Mouse (Mus musculus): ENCODE results near the gene Sel1l3. TPM values are rescaled to one million over a fixed set of nuclear protein-coding genes. Genes with fewer than 3 reads are reported as not detected.

The Sel1l3 gene
- polyA plus RNA-seq, 1 experiment, result 0.02 TPM

DNA sequence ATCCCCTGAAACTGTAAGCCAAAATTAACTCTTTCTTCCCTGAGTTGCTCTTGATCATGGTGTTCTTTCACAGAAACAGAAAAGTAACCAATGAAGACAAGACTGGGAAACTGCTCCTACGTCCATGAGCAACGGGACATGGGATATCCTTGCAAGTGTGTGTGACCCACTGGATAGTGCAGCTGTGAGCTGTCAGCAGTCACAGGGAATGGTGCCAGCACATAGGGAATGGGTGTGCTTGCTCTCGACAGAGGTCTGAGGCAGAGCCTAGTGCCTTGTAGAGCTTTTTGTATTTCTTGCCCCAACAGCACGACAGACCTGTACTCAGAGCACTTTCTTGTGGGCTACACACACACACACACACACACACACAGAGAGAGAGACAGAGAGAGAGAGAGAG is 107.6 kb downstream of the Sel1l3 start:
- H3K4me2 ChIP-seq (ENCODE audit: low read depth), result no peak overlapping the region
- H3ac ChIP-seq (ENCODE audit: control insufficient read depth, insufficient read length), result no peak overlapping the region
- H3K27me3 ChIP-seq (ENCODE audit: control insufficient read depth, insufficient read depth, insufficient read length), result no peaks in the 10 kb centered on the region
- H3K4me3 ChIP-seq, result no peak overlapping the region
- no peaks in the 10 kb centered on the region for H3K79me2 ChIP-seq (ENCODE audit: control insufficient read depth, insufficient read depth)
- no peaks in the 10 kb centered on the region for H3K36me3 ChIP-seq (ENCODE audit: control insufficient read depth, insufficient read depth)
- TF ChIP-seq MAX (IDR thresholded peaks at IDR 0.05; ENCODE audit: low read depth) (no peak), POLR2A (IDR thresholded peaks at IDR 0.05; ENCODE audit: insufficient read length, low read depth) (no peak), MYOG (IDR thresholded peaks at IDR 0.05; ENCODE audit: control insufficient read depth in 1 of 3, insufficient read depth in 1 of 3, insufficient read length in 2 of 3, low read depth in 2 of 3) (no peak), MYOD1 (IDR thresholded peaks at IDR 0.05; ENCODE audit: control insufficient read depth in 1 of 3, insufficient read length in 2 of 3, low read depth in 2 of 3) (no peak), CEBPB (IDR thresholded peaks at IDR 0.05; ENCODE audit: insufficient read depth, poor library complexity, severe bottlenecking) (no peak)

DNA sequence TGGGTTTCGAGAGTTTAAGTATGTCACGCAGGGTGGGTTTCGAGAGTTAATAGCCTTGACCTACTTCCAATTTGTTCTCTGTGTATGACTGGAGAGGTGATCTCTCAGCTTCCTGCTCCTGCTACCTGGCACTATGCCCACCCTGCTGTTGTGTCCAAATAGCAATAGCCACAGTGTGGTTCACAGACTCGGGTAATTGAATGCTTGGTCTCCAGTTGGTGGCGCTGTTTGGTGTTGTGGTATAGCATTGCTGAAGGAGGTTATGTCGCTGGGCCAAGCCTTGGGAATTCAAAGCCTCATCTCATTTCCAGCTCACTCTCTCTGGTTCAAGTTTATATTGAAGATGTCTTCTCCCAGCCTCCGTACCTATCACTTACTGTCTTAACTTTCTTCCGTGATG is 108.0 kb downstream of the Sel1l3 start:
- no peaks in the 10 kb centered on the region for H3K27me3 ChIP-seq (ENCODE audit: control insufficient read depth, insufficient read depth, insufficient read length)
- H3K79me2 ChIP-seq (ENCODE audit: control insufficient read depth, insufficient read depth), result no peaks in the 10 kb centered on the region

DNA sequence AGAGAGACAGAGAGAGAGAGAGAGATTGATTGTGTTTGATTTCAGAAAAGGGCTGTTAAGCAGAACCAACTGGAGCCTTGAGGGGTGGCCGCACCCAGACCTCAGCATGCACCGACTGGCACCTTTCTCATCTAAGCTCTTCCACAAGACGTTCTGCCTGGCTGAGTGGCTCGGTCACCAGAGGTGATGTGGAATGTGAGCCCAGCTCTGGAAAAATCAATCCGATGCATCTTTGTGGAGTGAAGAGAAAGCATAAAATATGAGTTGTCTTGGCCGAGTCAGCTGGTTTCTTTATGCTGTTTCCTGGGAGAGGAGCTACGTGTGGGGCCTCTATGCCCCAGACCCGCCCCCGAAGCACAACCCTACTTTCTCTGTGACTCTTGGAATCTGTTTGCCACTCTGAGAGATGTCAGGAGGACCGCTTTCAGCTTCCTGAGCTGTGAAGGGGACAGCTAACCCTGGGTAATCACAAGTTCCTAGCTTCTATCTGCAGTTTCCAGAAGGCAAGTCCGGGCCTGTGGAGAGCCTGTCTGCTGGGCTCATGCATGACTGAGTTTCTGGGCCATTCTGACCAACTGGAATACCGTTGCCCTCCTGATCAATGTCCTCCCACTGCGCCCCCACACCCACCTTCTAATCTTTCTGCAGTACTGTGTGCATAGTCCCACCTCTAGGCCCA is 109.4 kb downstream of the Sel1l3 start:
- Histone ChIP-seq H3K27me3 (ENCODE audit: control insufficient read depth, insufficient read depth, insufficient read length) (no peaks in the 10 kb centered on the region), H3K4me2 (ENCODE audit: low read depth) (no peak overlapping the region)
- TF ChIP-seq TCF3 (IDR thresholded peaks at IDR 0.05; ENCODE audit: insufficient read length, low read depth) (no peak), CEBPB (IDR thresholded peaks at IDR 0.05; ENCODE audit: insufficient read depth, poor library complexity, severe bottlenecking) (no peak), USF1 (IDR thresholded peaks at IDR 0.05; ENCODE audit: low read depth) (no peak), MYOD1 (IDR thresholded peaks at IDR 0.05; ENCODE audit: control insufficient read depth in 1 of 3, insufficient read length in 2 of 3, low read depth in 2 of 3) (no peak), TCF12 (IDR thresholded peaks at IDR 0.05; ENCODE audit: insufficient read depth, poor library complexity, severe bottlenecking) (no peak), REST (IDR thresholded peaks at IDR 0.05; ENCODE audit: insufficient read depth, insufficient read length) (no peak), POLR2A (IDR thresholded peaks at IDR 0.05; ENCODE audit: insufficient read length, low read depth) (no peak), POLR2AphosphoS2 (IDR thresholded peaks at IDR 0.05; ENCODE audit: insufficient read length, low read depth) (no peak), MAX (IDR thresholded peaks at IDR 0.05; ENCODE audit: low read depth) (no peak), SRF (IDR thresholded peaks at IDR 0.05; ENCODE audit: control insufficient read depth, insufficient read length, low read depth) (no peak), E2F4 (IDR thresholded peaks at IDR 0.05; ENCODE audit: insufficient read depth) (no peak), MYOG (IDR thresholded peaks at IDR 0.05; ENCODE audit: control insufficient read depth in 1 of 3, insufficient read depth in 1 of 3, insufficient read length in 2 of 3, low read depth in 2 of 3) (no peak)

More for the DNA sequence above, 108.0 kb downstream of the Sel1l3 start:
- TF ChIP-seq TCF12 (IDR thresholded peaks at IDR 0.05; ENCODE audit: insufficient read depth, poor library complexity, severe bottlenecking) (no peak), POLR2A (IDR thresholded peaks at IDR 0.05; ENCODE audit: insufficient read length, low read depth) (no peak), MAX (IDR thresholded peaks at IDR 0.05; ENCODE audit: low read depth) (no peak), SRF (IDR thresholded peaks at IDR 0.05; ENCODE audit: control insufficient read depth, insufficient read length, low read depth) (no peak), POLR2AphosphoS2 (IDR thresholded peaks at IDR 0.05; ENCODE audit: insufficient read length, low read depth) (no peak), REST (IDR thresholded peaks at IDR 0.05; ENCODE audit: insufficient read depth, insufficient read length) (no peak), USF1 (IDR thresholded peaks at IDR 0.05; ENCODE audit: low read depth) (no peak), MYOG (IDR thresholded peaks at IDR 0.05; ENCODE audit: control insufficient read depth in 1 of 3, insufficient read depth in 1 of 3, insufficient read length in 2 of 3, low read depth in 2 of 3) (no peak), TCF3 (IDR thresholded peaks at IDR 0.05; ENCODE audit: insufficient read length, low read depth) (no peak), CEBPB (IDR thresholded peaks at IDR 0.05; ENCODE audit: insufficient read depth, poor library complexity, severe bottlenecking) (no peak), E2F4 (IDR thresholded peaks at IDR 0.05; ENCODE audit: insufficient read depth) (no peak), MYOD1 (IDR thresholded peaks at IDR 0.05; ENCODE audit: control insufficient read depth in 1 of 3, insufficient read length in 2 of 3, low read depth in 2 of 3) (no peak)
- no peak overlapping the region for H3ac ChIP-seq (ENCODE audit: control insufficient read depth, insufficient read length)
- no peak overlapping the region for H3K4me3 ChIP-seq
- no peaks in the 10 kb centered on the region for H3K36me3 ChIP-seq (ENCODE audit: control insufficient read depth, insufficient read depth)
- no peak overlapping the region for H3K4me2 ChIP-seq (ENCODE audit: low read depth)

DNA sequence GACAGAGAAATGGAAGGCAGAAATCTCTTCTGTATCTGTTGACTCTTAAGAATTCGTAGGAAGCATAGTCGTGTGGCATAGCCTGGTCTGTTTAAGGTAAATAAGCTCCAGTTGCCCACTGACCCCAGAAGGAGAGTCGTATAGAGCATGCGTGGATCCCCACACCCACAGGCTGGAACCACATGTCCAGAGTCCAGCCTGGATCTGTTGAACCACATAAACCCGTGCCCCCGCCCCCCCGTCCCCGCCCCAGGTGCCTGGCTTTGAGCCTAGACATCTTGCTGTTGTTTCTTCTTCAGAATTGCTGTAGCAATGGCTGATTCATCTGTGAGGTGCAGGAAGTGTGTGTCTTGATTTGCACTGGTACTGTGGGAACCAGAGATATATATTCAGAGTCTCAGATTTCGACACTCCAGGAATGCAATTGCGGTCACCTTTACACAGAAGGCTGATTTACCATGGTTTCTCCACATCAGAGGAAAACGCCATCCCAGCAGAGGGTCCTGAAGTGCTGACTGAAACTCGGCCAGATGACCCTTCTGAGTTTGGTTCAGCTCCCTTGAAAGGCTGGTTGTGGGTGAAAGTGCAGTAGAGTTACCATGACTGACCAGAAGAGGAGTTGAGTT is 111.8 kb downstream of the Sel1l3 start:
- H3K27me3 ChIP-seq (ENCODE audit: control insufficient read depth, insufficient read depth, insufficient read length), result no peaks in the 10 kb centered on the region
- TF ChIP-seq MAX (IDR thresholded peaks at IDR 0.05; ENCODE audit: low read depth) (no peak), MYOG (IDR thresholded peaks at IDR 0.05; ENCODE audit: control insufficient read depth in 1 of 3, insufficient read depth in 1 of 3, insufficient read length in 2 of 3, low read depth in 2 of 3) (no peak), CEBPB (IDR thresholded peaks at IDR 0.05; ENCODE audit: insufficient read depth, poor library complexity, severe bottlenecking) (peak; percentile 76)
- no peaks in the 10 kb centered on the region for H3K36me3 ChIP-seq (ENCODE audit: control insufficient read depth, insufficient read depth)
- H3K4me3 ChIP-seq, result no peak overlapping the region
- H3ac ChIP-seq (ENCODE audit: control insufficient read depth, insufficient read length), result no peak overlapping the region
- no peaks in the 10 kb centered on the region for H3K79me2 ChIP-seq (ENCODE audit: control insufficient read depth, insufficient read depth)
- peak overlapping the region; percentile 53 for H3K4me2 ChIP-seq (ENCODE audit: low read depth)

More for the DNA sequence above, 109.4 kb downstream of the Sel1l3 start:
- H3K79me2 ChIP-seq (ENCODE audit: control insufficient read depth, insufficient read depth), result no peaks in the 10 kb centered on the region
- H3ac ChIP-seq (ENCODE audit: control insufficient read depth, insufficient read length), result no peak overlapping the region
- no peak overlapping the region for H3K4me3 ChIP-seq
- H3K36me3 ChIP-seq (ENCODE audit: control insufficient read depth, insufficient read depth), result no peaks in the 10 kb centered on the region

DNA sequence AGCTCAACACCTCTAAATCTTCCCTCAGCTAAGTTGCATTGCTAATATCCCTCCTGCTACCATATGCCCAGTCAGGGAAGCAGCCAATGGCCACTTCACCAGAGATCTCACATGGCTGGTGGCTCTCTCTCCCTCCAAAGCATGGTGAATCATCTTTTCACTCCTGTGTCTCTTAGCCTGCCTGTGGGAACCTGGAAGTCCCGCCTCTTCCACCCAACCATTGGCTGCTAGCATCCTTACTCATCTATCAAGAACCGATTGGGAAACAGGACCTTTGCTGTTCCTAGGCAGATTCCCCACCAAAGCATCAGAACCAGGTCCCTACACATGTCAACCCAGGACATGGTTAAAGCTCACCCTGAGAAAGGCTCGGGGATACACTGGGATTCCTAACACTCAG is 122.4 kb downstream of the Sel1l3 start:
- Histone ChIP-seq H3K79me2 (ENCODE audit: control insufficient read depth, insufficient read depth) (no peaks in the 10 kb centered on the region), H3K36me3 (ENCODE audit: control insufficient read depth, insufficient read depth) (no peaks in the 10 kb centered on the region), H3K27me3 (ENCODE audit: control insufficient read depth, insufficient read depth, insufficient read length) (no peaks in the 10 kb centered on the region), H3K4me3 (no peak overlapping the region), H3ac (ENCODE audit: control insufficient read depth, insufficient read length) (no peak overlapping the region), H3K4me2 (ENCODE audit: low read depth) (no peak overlapping the region)
- TF ChIP-seq E2F4 (IDR thresholded peaks at IDR 0.05; ENCODE audit: insufficient read depth) (no peak), SRF (IDR thresholded peaks at IDR 0.05; ENCODE audit: control insufficient read depth, insufficient read length, low read depth) (no peak), CEBPB (IDR thresholded peaks at IDR 0.05; ENCODE audit: insufficient read depth, poor library complexity, severe bottlenecking) (no peak), POLR2A (IDR thresholded peaks at IDR 0.05; ENCODE audit: insufficient read length, low read depth) (no peak), USF1 (IDR thresholded peaks at IDR 0.05; ENCODE audit: low read depth) (no peak), TCF12 (IDR thresholded peaks at IDR 0.05; ENCODE audit: insufficient read depth, poor library complexity, severe bottlenecking) (no peak), POLR2AphosphoS2 (IDR thresholded peaks at IDR 0.05; ENCODE audit: insufficient read length, low read depth) (no peak), MYOG (IDR thresholded peaks at IDR 0.05; ENCODE audit: control insufficient read depth in 1 of 3, insufficient read depth in 1 of 3, insufficient read length in 2 of 3, low read depth in 2 of 3) (no peak), TCF3 (IDR thresholded peaks at IDR 0.05; ENCODE audit: insufficient read length, low read depth) (no peak), REST (IDR thresholded peaks at IDR 0.05; ENCODE audit: insufficient read depth, insufficient read length) (no peak), MYOD1 (IDR thresholded peaks at IDR 0.05; ENCODE audit: control insufficient read depth in 1 of 3, insufficient read length in 2 of 3, low read depth in 2 of 3) (no peak), MAX (IDR thresholded peaks at IDR 0.05; ENCODE audit: low read depth) (no peak)

Measured in myocyte (in vitro differentiated cells).